Comparison of ENCODE assay signal across 19 mouse cellular contexts in genomic region chr5:88858226-88858625, GRCm38 (mm10). TPM values are rescaled to one million over a fixed set of nuclear protein-coding genes. Genes with fewer than 3 reads are reported as not detected.
A peak's percentile ranks its signal among the peaks of the same experiment; 100 is the strongest.
DNase-seq lines count a peak whose midpoint lies in the region; ATAC-seq lines count a peak whose summit lies in the region.
"Had no signal": no experiment of that assay in that cellular context is flagged by ENCODE, and none has a peak within 500 bp of the region (broad histone marks: within the 10 kb centered on the region; RNA-seq: fewer than 3 reads in every experiment).

No protein-coding gene starts in this region.

- no peak overlapping the region for H3K27ac ChIP-seq in hindbrain, embryonic 10.5 days
- no peak overlapping the region for H3K27ac ChIP-seq in midbrain, embryonic 16.5 days (ENCODE audit: low read length)
- H3K27ac ChIP-seq: embryonic facial prominence, embryonic 13.5 days; forebrain, embryonic 12.5 days; heart, embryonic 13.5 days; hindbrain, embryonic 12.5 days had no signal

- no peaks in the 10 kb centered on the region for H3K9me3 ChIP-seq in hindbrain, embryonic 10.5 days
- H3K9me3 ChIP-seq in midbrain, embryonic 16.5 days (replicated peaks; ENCODE audit: control insufficient read depth, low read length, poor library complexity, severe bottlenecking): no peaks in the 10 kb centered on the region
- H3K9me3 ChIP-seq: embryonic facial prominence, embryonic 13.5 days; forebrain, embryonic 12.5 days; G1E; heart, embryonic 13.5 days; hindbrain, embryonic 12.5 days had no signal

- no peak overlapping the region for H3K9ac ChIP-seq in midbrain, embryonic 16.5 days (ENCODE audit: low read depth, low read length)
- H3K9ac ChIP-seq: embryonic facial prominence, embryonic 13.5 days; forebrain, embryonic 12.5 days; heart, embryonic 13.5 days; hindbrain, embryonic 12.5 days had no signal

- no peaks in the 10 kb centered on the region for H3K36me3 ChIP-seq in hindbrain, embryonic 10.5 days
- H3K36me3 ChIP-seq in midbrain, embryonic 16.5 days (ENCODE audit: control insufficient read depth, insufficient read depth, low read length): no peaks in the 10 kb centered on the region
- H3K36me3 ChIP-seq: embryonic facial prominence, embryonic 13.5 days; forebrain, embryonic 12.5 days; G1E; heart, embryonic 13.5 days; hindbrain, embryonic 12.5 days had no signal

- no peak overlapping the region for H3K4me2 ChIP-seq in midbrain, embryonic 16.5 days (ENCODE audit: low read length)
- H3K4me2 ChIP-seq: embryonic facial prominence, embryonic 13.5 days; forebrain, embryonic 12.5 days; heart, embryonic 13.5 days; hindbrain, embryonic 12.5 days had no signal

- ATAC-seq in midbrain, embryonic 16.5 days: no peak
- ATAC-seq: forebrain, embryonic 16.5 days; hindbrain, embryonic 16.5 days; inflammation-experienced regulatory T-cells, adult 6 months had no signal

- H3K27me3 ChIP-seq in hindbrain, embryonic 10.5 days (ENCODE audit: insufficient read depth, poor library complexity, severe bottlenecking): no peaks in the 10 kb centered on the region
- no peaks in the 10 kb centered on the region for H3K27me3 ChIP-seq in midbrain, embryonic 16.5 days (ENCODE audit: control insufficient read depth, insufficient read depth, low read depth, low read length)
- H3K27me3 ChIP-seq: embryonic facial prominence, embryonic 13.5 days; forebrain, embryonic 12.5 days; heart, embryonic 13.5 days; hindbrain, embryonic 12.5 days had no signal

- peak; percentile 96 for DNase-seq in brain, adult 2 months (ENCODE audit: low read depth, low spot score)
- DNase-seq in cerebellum, adult 11-12 months: peak; percentile 88
- DNase-seq in cerebellum, adult 9-10 months: peak; percentile 91
- DNase-seq in cerebellum, postnatal 25 days: peak; percentile 76 to 84
- no peak for DNase-seq in hindbrain, embryonic 10.5 days (ENCODE audit: low spot score)
- DNase-seq in frontal cortex, postnatal 14 days (ENCODE audit: low spot score in 2 of 2): no peak
- DNase-seq: adrenal gland, postnatal 10 days; gastrocnemius, postnatal 14 days; heart, postnatal 36 days; kidney, adult 8-10 months had no signal

- no peak overlapping the region for H3K4me3 ChIP-seq in hindbrain, embryonic 10.5 days
- no peak overlapping the region for H3K4me3 ChIP-seq in midbrain, embryonic 16.5 days (ENCODE audit: low read depth, low read length)
- H3K4me3 ChIP-seq: embryonic facial prominence, embryonic 13.5 days; forebrain, embryonic 12.5 days; heart, embryonic 13.5 days; hindbrain, embryonic 12.5 days had no signal

- WGBS in hindbrain, embryonic 10.5 days: 85% methylated on average over 4 of the region's 4 CpGs
- 77% methylated on average over 4 of the region's 4 CpGs for WGBS in midbrain, embryonic 16.5 days

- peaks cover 6% of the 10 kb centered on the region; the same call in 1 of the 2 replicates for H3K4me1 ChIP-seq in hindbrain, embryonic 10.5 days (replicated peaks)
- no peaks in the 10 kb centered on the region for H3K4me1 ChIP-seq in midbrain, embryonic 16.5 days (ENCODE audit: control insufficient read depth, insufficient read depth, low read length)
- H3K4me1 ChIP-seq: embryonic facial prominence, embryonic 13.5 days; forebrain, embryonic 12.5 days; heart, embryonic 13.5 days; hindbrain, embryonic 12.5 days had no signal

RNA-seq across cellular contexts. Expression of gene Slc4a4, which starts 28.4 kb away (rescaled TPM):
- 2.0 and 2.5 TPM in 2 replicates for polyA plus RNA-seq in hindbrain, embryonic 10.5 days (2016; fragmentation: Nextera tagmentation; extraction: Ambion mirVana)
- 5.7 and 8.3 TPM in 2 replicates for polyA plus RNA-seq in midbrain, embryonic 16.5 days (2015; fragmentation: Nextera tagmentation; extraction: Ambion mirVana)
- polyA plus RNA-seq: G1E had no signal

Comparison
In these comparisons a context has a peak if more than half of its experiments do, and no peak if none do; other contexts are left out.
1. DNase-seq: peak in brain, adult 2 months (single experiment), cerebellum, adult 11-12 months (single experiment), cerebellum, adult 9-10 months (single experiment) and cerebellum, postnatal 25 days (2 of 2); none in hindbrain, embryonic 10.5 days (single experiment) and frontal cortex, postnatal 14 days (0 of 2).